Mouse (Mus musculus): Measurements from ENCODE around the gene Dtx3l. TPM values are rescaled to one million over a fixed set of nuclear protein-coding genes. Genes with fewer than 3 reads are reported as not detected.

Gene Dtx3l
- polyA plus RNA-seq, 1 experiment from 2014 or later: 4.0 TPM

DNA sequence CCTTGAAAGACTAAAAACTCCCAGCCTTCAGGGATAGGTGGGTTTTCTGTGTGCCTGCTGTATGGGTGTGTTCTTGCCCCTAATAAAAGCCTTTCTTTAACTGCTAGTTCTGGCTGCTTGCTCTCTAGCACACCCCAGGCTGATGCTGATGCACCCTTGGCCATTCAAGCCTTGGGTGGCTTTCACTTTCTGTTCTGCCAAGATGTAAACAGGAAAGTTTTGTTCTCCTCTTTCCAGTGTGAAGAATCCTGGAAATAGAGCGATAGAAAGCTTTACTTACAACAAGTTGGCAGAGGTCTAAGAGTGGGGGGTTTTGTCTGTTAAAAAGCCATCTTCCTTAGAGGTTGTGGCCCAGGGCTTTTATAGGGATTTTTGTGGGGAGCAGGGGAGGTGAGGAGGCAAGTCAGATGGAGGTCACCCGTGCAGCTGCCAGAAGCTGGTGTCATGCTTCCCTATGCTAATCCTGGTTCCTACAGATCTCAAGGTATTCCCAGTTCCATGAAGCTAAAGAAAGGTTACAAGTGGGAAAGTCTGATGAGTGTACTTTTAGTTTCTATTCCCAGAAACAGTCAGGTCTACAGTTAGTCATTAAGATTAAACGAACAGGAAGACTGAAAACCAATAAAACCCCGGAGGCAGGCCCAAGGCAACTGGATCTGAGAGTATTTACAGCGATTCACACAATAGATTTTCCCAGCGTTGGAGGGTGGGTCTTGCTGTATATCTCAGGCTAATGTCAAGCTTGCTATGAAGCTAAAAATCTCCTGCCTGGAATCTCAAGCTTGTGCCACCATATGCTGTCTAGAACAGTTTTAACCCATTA lies 20.0 kb downstream of the Dtx3l start:
- Histone ChIP-seq H3K9ac (ENCODE audit: low read depth, low read length) (no peak overlapping the region), H3K27me3 (ENCODE audit: control insufficient read depth, insufficient read depth, low read length) (no peaks in the 10 kb centered on the region), H3K27ac (ENCODE audit: low read depth, low read length) (no peak overlapping the region), H3K4me3 (ENCODE audit: low read depth, low read length) (no peak overlapping the region), H3K4me2 (no peak overlapping the region), H3K9me3 (replicated peaks; ENCODE audit: control insufficient read depth, low read length) (no peaks in the 10 kb centered on the region), H3K4me1 (ENCODE audit: control insufficient read depth, insufficient read depth, low read length) (no peaks in the 10 kb centered on the region), H3K36me3 (ENCODE audit: control insufficient read depth, insufficient read depth, low read length) (no peaks in the 10 kb centered on the region)
- WGBS (ENCODE audit: insufficient replicate concordance): 78% methylated on average over 6 of the region's 6 CpGs
- ATAC-seq (replicated peaks; ENCODE audit: insufficient number of reproducible peaks, low FRiP score, low TSS enrichment): no peak

DNA sequence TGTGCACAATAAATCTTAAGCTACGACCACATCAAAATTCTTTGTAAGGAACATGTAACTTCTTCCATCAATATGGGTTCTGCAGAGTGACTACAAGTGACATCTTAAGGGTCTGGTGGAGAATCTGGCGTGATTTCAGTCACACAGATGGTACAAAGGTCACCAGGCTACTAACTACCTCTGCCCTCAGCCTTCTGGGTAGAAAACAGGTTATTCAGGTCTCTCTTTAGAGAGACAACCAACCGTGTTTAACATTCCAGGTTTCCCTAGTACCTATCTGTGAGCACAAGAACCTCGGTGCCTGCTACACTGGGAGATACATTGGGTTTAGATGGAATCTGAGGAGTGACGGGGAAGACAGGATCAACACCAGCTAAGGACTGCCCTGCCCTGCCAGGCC lies 24.6 kb downstream of the Dtx3l start:
- H3K9ac ChIP-seq (ENCODE audit: low read depth, low read length): no peak overlapping the region
- H3K36me3 ChIP-seq (ENCODE audit: control insufficient read depth, insufficient read depth, low read length): no peaks in the 10 kb centered on the region
- no peaks in the 10 kb centered on the region for H3K27me3 ChIP-seq (ENCODE audit: control insufficient read depth, insufficient read depth, low read length)
- no peak overlapping the region for H3K4me2 ChIP-seq
- H3K9me3 ChIP-seq (replicated peaks; ENCODE audit: control insufficient read depth, low read length): no peaks in the 10 kb centered on the region
- no peaks in the 10 kb centered on the region for H3K4me1 ChIP-seq (ENCODE audit: control insufficient read depth, insufficient read depth, low read length)
- H3K4me3 ChIP-seq (ENCODE audit: low read depth, low read length): no peak overlapping the region
- no peak for ATAC-seq (replicated peaks; ENCODE audit: insufficient number of reproducible peaks, low FRiP score, low TSS enrichment)
- WGBS (ENCODE audit: insufficient replicate concordance): 63% methylated on average over 5 of the region's 5 CpGs
- H3K27ac ChIP-seq (ENCODE audit: low read depth, low read length): no peak overlapping the region

DNA sequence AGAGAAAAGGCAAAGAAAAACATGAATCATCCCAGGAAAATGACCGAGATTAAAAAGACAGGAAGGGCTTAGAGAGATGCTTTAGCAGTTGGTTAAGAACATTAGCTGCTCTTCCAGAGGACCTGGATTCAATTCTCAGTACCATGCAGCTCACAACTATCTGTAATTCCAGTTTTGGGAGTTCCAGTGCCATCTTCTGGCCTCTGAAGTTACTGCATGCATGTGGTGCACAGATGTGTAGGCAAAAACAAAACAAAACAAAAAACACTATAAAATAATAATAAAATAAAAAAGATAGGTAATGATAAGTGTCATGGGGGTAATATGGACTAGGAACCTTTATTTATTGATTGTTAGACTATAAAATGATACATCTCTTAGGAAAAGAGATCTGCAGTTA lies 25.4 kb downstream of the Dtx3l start:
- WGBS (ENCODE audit: insufficient replicate concordance): 58% methylated on average over 1 of the region's 1 CpGs
- ATAC-seq (replicated peaks; ENCODE audit: insufficient number of reproducible peaks, low FRiP score, low TSS enrichment): no peak
- Histone ChIP-seq H3K4me1 (ENCODE audit: control insufficient read depth, insufficient read depth, low read length) (no peaks in the 10 kb centered on the region), H3K4me2 (no peak overlapping the region), H3K27me3 (ENCODE audit: control insufficient read depth, insufficient read depth, low read length) (no peaks in the 10 kb centered on the region), H3K9ac (ENCODE audit: low read depth, low read length) (no peak overlapping the region), H3K36me3 (ENCODE audit: control insufficient read depth, insufficient read depth, low read length) (no peaks in the 10 kb centered on the region), H3K27ac (ENCODE audit: low read depth, low read length) (no peak overlapping the region), H3K9me3 (replicated peaks; ENCODE audit: control insufficient read depth, low read length) (no peaks in the 10 kb centered on the region), H3K4me3 (ENCODE audit: low read depth, low read length) (no peak overlapping the region)

DNA sequence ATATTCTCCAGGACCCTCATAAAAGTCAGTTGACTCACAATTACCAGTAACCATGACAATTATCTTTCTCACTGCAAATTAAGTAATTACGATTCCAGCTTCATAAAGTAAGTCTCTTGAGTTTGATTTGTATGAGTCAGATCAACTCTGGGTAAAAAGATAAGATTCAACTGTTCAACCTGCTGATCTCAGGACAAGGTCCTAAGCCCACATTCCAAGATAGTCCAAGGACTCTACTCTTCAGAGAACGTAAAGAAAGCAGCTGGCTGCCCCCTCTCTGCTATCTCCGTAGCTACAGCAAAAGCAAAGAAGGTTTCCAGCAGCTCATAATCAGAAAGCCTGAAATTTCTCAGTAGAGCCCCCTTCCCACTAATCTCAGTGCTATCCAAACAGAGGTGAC lies 27.5 kb downstream of the Dtx3l start:
- WGBS (ENCODE audit: insufficient replicate concordance): 48% methylated on average over 3 of the region's 3 CpGs
- no peaks in the 10 kb centered on the region for H3K36me3 ChIP-seq (ENCODE audit: control insufficient read depth, insufficient read depth, low read length)
- H3K27me3 ChIP-seq (ENCODE audit: control insufficient read depth, insufficient read depth, low read length): no peaks in the 10 kb centered on the region
- H3K9ac ChIP-seq (ENCODE audit: low read depth, low read length): no peak overlapping the region
- no peaks in the 10 kb centered on the region for H3K4me1 ChIP-seq (ENCODE audit: control insufficient read depth, insufficient read depth, low read length)
- no peak overlapping the region for H3K27ac ChIP-seq (ENCODE audit: low read depth, low read length)
- H3K4me3 ChIP-seq (ENCODE audit: low read depth, low read length): no peak overlapping the region
- ATAC-seq (replicated peaks; ENCODE audit: insufficient number of reproducible peaks, low FRiP score, low TSS enrichment): no peak
- H3K9me3 ChIP-seq (replicated peaks; ENCODE audit: control insufficient read depth, low read length): no peaks in the 10 kb centered on the region
- H3K4me2 ChIP-seq: no peak overlapping the region

DNA sequence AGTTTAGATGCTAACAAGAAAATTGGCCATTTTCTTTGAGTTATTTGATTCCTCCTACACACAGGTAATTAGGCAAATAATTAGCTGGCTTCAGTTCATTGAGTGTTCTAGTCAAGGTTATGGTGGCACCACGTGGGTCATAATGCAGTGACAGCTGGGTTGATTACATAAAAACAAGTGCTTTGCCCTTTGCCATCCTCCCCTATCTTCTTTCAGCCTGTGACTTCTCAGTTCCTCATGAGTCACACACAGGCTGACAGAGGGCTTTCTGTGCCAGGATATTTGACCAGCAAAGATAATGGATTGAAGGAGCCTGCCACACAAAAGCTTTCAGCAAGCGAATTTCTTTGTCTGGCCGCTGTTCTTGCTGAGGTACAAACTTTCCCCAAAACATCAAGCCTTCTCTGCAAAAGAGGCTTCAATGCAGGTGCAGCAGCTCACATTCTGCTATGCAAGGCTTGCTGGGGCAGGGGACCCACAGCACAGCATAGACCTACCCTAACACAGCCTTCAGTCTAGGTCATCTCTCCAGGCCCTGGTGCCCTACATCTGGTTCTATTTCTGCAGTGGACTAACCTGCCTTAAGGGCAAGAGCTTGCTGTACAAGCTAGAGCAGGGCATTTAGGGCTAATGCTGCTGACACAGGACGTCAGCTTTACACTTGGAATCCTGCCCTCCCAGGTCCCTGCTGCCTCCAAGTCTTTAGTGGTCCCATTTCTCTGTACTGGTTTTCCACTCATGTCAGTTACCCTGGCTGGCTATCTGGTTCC lies 31.3 kb downstream of the Dtx3l start:
- no peak overlapping the region for H3K27ac ChIP-seq (ENCODE audit: low read depth, low read length)
- no peak overlapping the region for H3K4me2 ChIP-seq
- no peaks in the 10 kb centered on the region for H3K9me3 ChIP-seq (replicated peaks; ENCODE audit: control insufficient read depth, low read length)
- no peaks in the 10 kb centered on the region for H3K27me3 ChIP-seq (ENCODE audit: control insufficient read depth, insufficient read depth, low read length)
- no peak overlapping the region for H3K4me3 ChIP-seq (ENCODE audit: low read depth, low read length)
- no peak for ATAC-seq (replicated peaks; ENCODE audit: insufficient number of reproducible peaks, low FRiP score, low TSS enrichment)
- no peaks in the 10 kb centered on the region for H3K36me3 ChIP-seq (ENCODE audit: control insufficient read depth, insufficient read depth, low read length)
- H3K4me1 ChIP-seq (ENCODE audit: control insufficient read depth, insufficient read depth, low read length): no peaks in the 10 kb centered on the region
- 56% methylated on average over 4 of the region's 4 CpGs for WGBS (ENCODE audit: insufficient replicate concordance)
- no peak overlapping the region for H3K9ac ChIP-seq (ENCODE audit: low read depth, low read length)

DNA sequence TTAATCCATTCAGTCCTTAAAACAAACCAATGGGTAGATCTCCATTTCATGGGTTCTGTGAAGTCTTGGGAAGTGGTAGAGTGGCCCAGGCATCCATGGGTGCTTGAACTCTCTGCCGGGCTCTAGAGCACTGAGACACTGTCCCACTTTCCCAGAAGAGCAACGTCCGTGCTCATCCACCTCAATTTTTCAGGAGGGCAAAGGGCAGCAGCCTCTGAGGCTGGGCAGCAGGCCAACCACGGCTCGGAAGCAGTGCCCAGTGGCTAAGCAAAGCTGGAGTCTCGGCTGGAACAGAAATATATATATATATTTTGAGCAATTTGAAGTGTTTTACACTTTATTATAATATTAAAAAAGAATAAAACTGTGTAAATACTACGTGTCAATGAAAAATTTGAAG lies 32.1 kb downstream of the Dtx3l start:
- H3K27ac ChIP-seq (ENCODE audit: low read depth, low read length): no peak overlapping the region
- H3K4me1 ChIP-seq (ENCODE audit: control insufficient read depth, insufficient read depth, low read length): no peaks in the 10 kb centered on the region
- H3K27me3 ChIP-seq (ENCODE audit: control insufficient read depth, insufficient read depth, low read length): no peaks in the 10 kb centered on the region
- H3K4me3 ChIP-seq (ENCODE audit: low read depth, low read length): no peak overlapping the region
- no peak overlapping the region for H3K9ac ChIP-seq (ENCODE audit: low read depth, low read length)
- no peak overlapping the region for H3K4me2 ChIP-seq
- no peaks in the 10 kb centered on the region for H3K9me3 ChIP-seq (replicated peaks; ENCODE audit: control insufficient read depth, low read length)
- no peak for ATAC-seq (replicated peaks; ENCODE audit: insufficient number of reproducible peaks, low FRiP score, low TSS enrichment)
- 82% methylated on average over 7 of the region's 7 CpGs for WGBS (ENCODE audit: insufficient replicate concordance)
- H3K36me3 ChIP-seq (ENCODE audit: control insufficient read depth, insufficient read depth, low read length): no peaks in the 10 kb centered on the region

DNA sequence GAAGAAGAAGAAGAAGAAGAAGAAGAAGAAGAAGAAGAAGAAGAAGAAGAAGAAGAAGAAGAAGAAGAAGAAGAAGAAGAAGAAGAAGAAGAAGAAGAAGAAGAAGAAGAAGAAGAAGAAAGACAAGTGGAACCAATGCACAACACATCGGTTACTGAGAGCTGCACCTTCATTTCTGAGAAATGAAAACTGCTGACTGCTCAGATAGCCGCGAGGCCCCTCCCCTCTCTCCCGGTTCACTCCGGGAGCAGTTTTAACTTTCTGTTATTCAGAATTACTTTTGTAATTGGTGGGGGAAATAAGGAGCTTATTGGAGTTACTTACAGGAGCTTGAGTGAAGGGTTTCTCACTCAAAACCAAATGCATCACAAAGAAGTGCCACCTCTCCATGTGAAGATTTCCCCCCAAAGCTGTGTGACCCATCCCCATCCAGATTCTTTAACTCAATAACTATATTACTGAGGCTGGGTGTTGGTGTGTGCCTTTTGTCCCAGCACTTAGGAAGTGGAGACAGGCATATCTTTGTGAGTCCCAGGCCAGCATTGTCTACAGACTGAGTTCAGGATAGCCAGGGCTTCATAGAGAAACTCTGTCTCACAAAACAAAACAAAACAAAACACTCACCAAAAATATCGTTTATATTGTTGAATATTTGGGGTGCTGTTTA lies 33.0 kb downstream of the Dtx3l start:
- H3K9ac ChIP-seq (ENCODE audit: low read depth, low read length): no peak overlapping the region
- no peak overlapping the region for H3K4me3 ChIP-seq (ENCODE audit: low read depth, low read length)
- ATAC-seq (replicated peaks; ENCODE audit: insufficient number of reproducible peaks, low FRiP score, low TSS enrichment): no peak

DNA sequence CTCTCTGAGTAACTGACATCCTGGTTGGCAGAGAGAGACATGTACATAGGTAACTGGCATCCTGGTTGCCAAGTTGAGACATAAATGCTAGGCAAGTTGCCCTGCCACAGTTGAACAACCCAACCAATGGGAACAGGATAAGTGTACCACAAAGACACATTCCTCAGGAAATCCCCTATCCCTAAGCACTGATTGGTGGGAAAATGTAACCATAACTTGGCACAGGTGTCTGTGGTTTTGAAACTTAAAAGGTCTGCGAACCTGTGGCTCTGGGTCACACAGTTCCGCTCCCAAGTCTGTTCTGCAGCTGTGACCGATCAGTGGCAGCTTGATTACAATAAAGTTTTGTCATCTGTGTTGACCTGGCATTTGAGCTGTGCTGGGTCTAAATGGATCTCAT lies 33.6 kb downstream of the Dtx3l start:
- no peak overlapping the region for H3K9ac ChIP-seq (ENCODE audit: low read depth, low read length)
- no peak overlapping the region for H3K27ac ChIP-seq (ENCODE audit: low read depth, low read length)
- no peak overlapping the region for H3K4me3 ChIP-seq (ENCODE audit: low read depth, low read length)
- H3K4me1 ChIP-seq (ENCODE audit: control insufficient read depth, insufficient read depth, low read length): no peaks in the 10 kb centered on the region
- ATAC-seq (replicated peaks; ENCODE audit: insufficient number of reproducible peaks, low FRiP score, low TSS enrichment): no peak
- H3K36me3 ChIP-seq (ENCODE audit: control insufficient read depth, insufficient read depth, low read length): no peaks in the 10 kb centered on the region
- WGBS (ENCODE audit: insufficient replicate concordance): 82% methylated on average over 3 of the region's 3 CpGs
- no peak overlapping the region for H3K4me2 ChIP-seq
- no peaks in the 10 kb centered on the region for H3K9me3 ChIP-seq (replicated peaks; ENCODE audit: control insufficient read depth, low read length)
- H3K27me3 ChIP-seq (ENCODE audit: control insufficient read depth, insufficient read depth, low read length): no peaks in the 10 kb centered on the region

More for the DNA sequence above, 33.0 kb downstream of the Dtx3l start:
- H3K36me3 ChIP-seq (ENCODE audit: control insufficient read depth, insufficient read depth, low read length): no peaks in the 10 kb centered on the region
- H3K4me2 ChIP-seq: no peak overlapping the region
- 74% methylated on average over 6 of the region's 6 CpGs for WGBS (ENCODE audit: insufficient replicate concordance)
- H3K4me1 ChIP-seq (ENCODE audit: control insufficient read depth, insufficient read depth, low read length): no peaks in the 10 kb centered on the region
- no peak overlapping the region for H3K27ac ChIP-seq (ENCODE audit: low read depth, low read length)
- no peaks in the 10 kb centered on the region for H3K9me3 ChIP-seq (replicated peaks; ENCODE audit: control insufficient read depth, low read length)
- H3K27me3 ChIP-seq (ENCODE audit: control insufficient read depth, insufficient read depth, low read length): no peaks in the 10 kb centered on the region

All from heart, embryonic 11.5 days (tissue).